Mouse (Mus musculus): ENCODE measurements around the gene Scgn. TPM values are rescaled to one million over a fixed set of nuclear protein-coding genes. Genes with fewer than 3 reads are reported as not detected.

The Scgn gene
- polyA plus RNA-seq, 1 experiment from 2014 or later: 0.32 TPM

DNA sequence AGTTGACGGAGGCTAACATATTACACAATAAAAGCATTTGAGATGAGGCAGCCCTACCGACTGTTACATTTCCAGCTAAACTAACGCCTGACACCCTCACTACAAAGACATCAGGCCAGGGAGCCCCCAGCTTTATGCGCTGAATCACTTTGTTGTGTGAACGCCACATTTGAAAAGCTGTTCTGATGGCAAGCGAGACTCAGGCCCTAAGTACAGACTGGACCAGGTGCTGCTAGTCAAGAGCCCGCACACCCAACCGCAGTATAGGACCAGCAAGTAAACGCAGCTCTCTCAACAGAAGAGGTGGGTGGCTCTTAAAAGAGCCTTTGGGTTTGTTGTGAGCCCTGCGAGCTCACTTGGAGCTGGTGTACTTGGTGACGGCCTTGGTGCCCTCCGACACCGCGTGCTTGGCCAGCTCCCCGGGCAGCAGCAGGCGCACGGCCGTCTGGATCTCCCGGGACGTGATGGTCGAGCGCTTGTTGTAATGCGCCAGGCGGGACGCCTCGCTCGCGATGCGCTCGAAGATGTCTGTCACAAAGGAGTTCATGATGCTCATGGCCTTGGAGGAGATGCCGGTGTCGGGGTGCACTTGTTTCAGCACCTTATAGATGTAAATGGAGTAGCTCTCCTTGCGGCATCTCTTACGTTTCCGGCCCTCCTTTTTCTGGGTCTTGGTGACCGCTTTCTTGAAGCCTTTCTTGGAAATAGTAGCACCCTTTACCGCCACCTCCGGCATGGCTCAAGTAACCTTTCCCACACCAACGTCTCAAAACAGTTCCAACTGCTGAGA lies 57.4 kb downstream of the Scgn start, which contains the start of gene Hist1h2ba:
TSS of gene Hist1h2ba (minus strand) at position 736 of the 790 bp plus-strand sequence.
- H3K9ac ChIP-seq (ENCODE audit: low read depth, low read length): no peak within 1 kb of the TSS
- no peaks in the 10 kb centered on the region for H3K27me3 ChIP-seq (replicated peaks; ENCODE audit: control insufficient read depth, insufficient read depth, low read length)
- no peak for DNase-seq (ENCODE audit: low spot score)
- no peak within 1 kb of the TSS for H3K4me3 ChIP-seq (ENCODE audit: low read depth, low read length)
- ATAC-seq (ENCODE audit: low read depth): no peak
- no peaks in the 10 kb centered on the region for H3K9me3 ChIP-seq (ENCODE audit: control insufficient read depth, low read length)
- no peak within 1 kb of the TSS for H3K27ac ChIP-seq (replicated peaks; ENCODE audit: low read depth, low read length)
- no peak within 1 kb of the TSS for H3K4me2 ChIP-seq (ENCODE audit: low read depth, low read length)
- H3K4me1 ChIP-seq (ENCODE audit: control insufficient read depth, insufficient read depth, low read length): no peaks in the 10 kb centered on the region
- H3K36me3 ChIP-seq (ENCODE audit: control insufficient read depth, insufficient read depth, low read length): no peaks in the 10 kb centered on the region
- WGBS: 93% methylated on average over 32 of the region's 39 CpGs

DNA sequence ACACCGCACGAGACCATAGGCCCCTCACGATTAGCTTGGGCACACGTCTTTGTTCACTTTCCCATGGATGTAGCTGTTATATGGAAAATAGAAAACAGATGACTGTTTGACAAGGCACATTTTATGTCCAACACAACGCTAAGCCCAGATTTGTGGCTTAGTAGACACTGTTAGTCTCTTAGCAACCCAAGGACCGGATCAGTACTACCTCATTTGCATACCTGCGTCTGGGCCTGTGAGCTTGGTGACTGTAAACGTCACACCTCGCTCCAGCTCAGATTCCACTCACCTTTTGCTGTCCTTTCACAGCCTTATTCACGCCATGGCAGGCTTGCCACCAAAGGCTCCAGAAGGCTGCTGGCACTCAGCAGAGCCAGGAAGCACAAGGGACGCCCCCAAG lies 60.1 kb downstream of the Scgn start:
- 44% methylated on average over 11 of the region's 11 CpGs for WGBS
- peak; percentile 30; the same call in 1 of the 2 replicates for ATAC-seq (ENCODE audit: low read depth)
- no peak overlapping the region for H3K27ac ChIP-seq (replicated peaks; ENCODE audit: low read depth, low read length)
- H3K27me3 ChIP-seq (replicated peaks; ENCODE audit: control insufficient read depth, insufficient read depth, low read length): no peaks in the 10 kb centered on the region
- H3K4me3 ChIP-seq (ENCODE audit: low read depth, low read length): no peak overlapping the region
- H3K9ac ChIP-seq (ENCODE audit: low read depth, low read length): no peak overlapping the region
- H3K36me3 ChIP-seq (ENCODE audit: control insufficient read depth, insufficient read depth, low read length): no peaks in the 10 kb centered on the region
- no peaks in the 10 kb centered on the region for H3K4me1 ChIP-seq (ENCODE audit: control insufficient read depth, insufficient read depth, low read length)
- H3K4me2 ChIP-seq (ENCODE audit: low read depth, low read length): no peak overlapping the region
- no peaks in the 10 kb centered on the region for H3K9me3 ChIP-seq (ENCODE audit: control insufficient read depth, low read length)
- peak; percentile 22 for DNase-seq (ENCODE audit: low spot score)

DNA sequence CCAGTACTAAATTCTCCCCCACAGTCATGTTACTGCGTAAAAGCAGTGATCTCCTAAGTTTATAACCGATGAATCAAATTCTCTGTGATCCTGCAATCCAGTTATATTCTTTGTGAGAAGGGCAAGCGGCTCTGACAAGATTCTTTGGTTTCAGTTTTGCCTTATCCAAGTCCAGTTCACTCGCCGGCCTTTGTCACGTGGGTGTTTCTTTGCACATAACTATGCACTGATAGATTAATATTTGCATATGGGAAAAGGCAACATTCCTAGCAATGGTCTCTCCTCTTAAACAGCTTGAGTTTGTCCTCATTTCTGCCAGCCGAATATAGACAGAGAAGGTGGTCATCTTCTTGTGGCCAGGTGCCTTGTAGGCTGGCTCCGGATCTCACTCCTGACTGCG lies 60.6 kb downstream of the Scgn start:
- Histone ChIP-seq H3K9ac (ENCODE audit: low read depth, low read length) (no peak overlapping the region), H3K36me3 (ENCODE audit: control insufficient read depth, insufficient read depth, low read length) (no peaks in the 10 kb centered on the region), H3K4me2 (ENCODE audit: low read depth, low read length) (no peak overlapping the region), H3K27ac (replicated peaks; ENCODE audit: low read depth, low read length) (no peak overlapping the region), H3K27me3 (replicated peaks; ENCODE audit: control insufficient read depth, insufficient read depth, low read length) (no peaks in the 10 kb centered on the region), H3K4me3 (ENCODE audit: low read depth, low read length) (no peak overlapping the region), H3K4me1 (ENCODE audit: control insufficient read depth, insufficient read depth, low read length) (no peaks in the 10 kb centered on the region), H3K9me3 (ENCODE audit: control insufficient read depth, low read length) (no peaks in the 10 kb centered on the region)
- no peak for DNase-seq (ENCODE audit: low spot score)
- WGBS: 89% methylated on average over 9 of the region's 9 CpGs
- no peak for ATAC-seq (ENCODE audit: low read depth)

DNA sequence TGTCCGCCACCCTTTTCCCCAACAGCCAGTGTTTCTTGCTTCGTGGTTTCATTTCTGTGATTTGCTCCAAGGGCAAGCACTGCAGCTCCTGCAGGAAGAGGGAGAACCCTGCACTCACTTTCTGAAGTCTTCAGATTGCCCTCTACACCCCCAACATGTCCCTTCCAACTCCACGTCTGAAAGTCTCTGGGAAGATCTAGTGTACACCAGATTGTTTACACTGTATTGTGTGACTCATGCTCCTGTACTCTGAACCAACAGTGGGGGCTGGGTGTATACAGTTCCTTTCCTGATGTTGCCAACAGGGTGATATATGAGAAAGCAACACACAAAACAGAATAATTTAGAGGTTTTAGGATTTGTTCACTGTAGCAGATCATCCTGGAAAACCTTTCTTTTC lies 62.4 kb downstream of the Scgn start:
- 0 out of 2 replicates have a peak, but pooled peaks have one; percentile 44 for ATAC-seq (ENCODE audit: low read depth)
- WGBS: 38% methylated on average over 3 of the region's 3 CpGs

DNA sequence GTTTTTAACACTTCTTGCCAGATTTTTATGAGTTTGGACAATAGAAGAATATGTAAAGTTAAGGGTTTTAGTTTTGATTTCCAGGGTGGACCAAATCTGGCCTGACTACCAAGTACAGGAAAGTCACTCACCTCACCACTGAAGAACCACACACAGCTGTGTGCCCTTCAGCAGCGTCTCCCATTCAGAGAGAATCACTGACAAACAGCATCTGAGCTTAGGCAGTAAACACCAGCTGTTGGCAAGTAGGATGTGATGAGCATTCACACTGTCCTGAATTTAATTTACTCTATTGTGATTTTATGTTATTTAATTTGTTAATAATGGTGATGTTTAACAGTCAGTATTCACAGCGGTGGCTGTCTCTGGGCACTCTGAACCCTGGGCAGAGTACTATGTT lies 65.2 kb downstream of the Scgn start:
- no peak overlapping the region for H3K4me2 ChIP-seq (ENCODE audit: low read depth, low read length)
- no peak for ATAC-seq (ENCODE audit: low read depth)
- no peak overlapping the region for H3K4me3 ChIP-seq (ENCODE audit: low read depth, low read length)
- WGBS: 68% methylated on average over 2 of the region's 2 CpGs
- H3K9ac ChIP-seq (ENCODE audit: low read depth, low read length): no peak overlapping the region
- no peaks in the 10 kb centered on the region for H3K4me1 ChIP-seq (ENCODE audit: control insufficient read depth, insufficient read depth, low read length)
- no peak overlapping the region for H3K27ac ChIP-seq (replicated peaks; ENCODE audit: low read depth, low read length)
- H3K9me3 ChIP-seq (ENCODE audit: control insufficient read depth, low read length): no peaks in the 10 kb centered on the region
- DNase-seq (ENCODE audit: low spot score): no peak
- no peaks in the 10 kb centered on the region for H3K36me3 ChIP-seq (ENCODE audit: control insufficient read depth, insufficient read depth, low read length)
- no peaks in the 10 kb centered on the region for H3K27me3 ChIP-seq (replicated peaks; ENCODE audit: control insufficient read depth, insufficient read depth, low read length)

More for the DNA sequence above, 62.4 kb downstream of the Scgn start:
- DNase-seq (ENCODE audit: low spot score): peak; percentile 51
- no peaks in the 10 kb centered on the region for H3K4me1 ChIP-seq (ENCODE audit: control insufficient read depth, insufficient read depth, low read length)
- no peak overlapping the region for H3K4me3 ChIP-seq (ENCODE audit: low read depth, low read length)
- no peak overlapping the region for H3K9ac ChIP-seq (ENCODE audit: low read depth, low read length)
- no peak overlapping the region for H3K4me2 ChIP-seq (ENCODE audit: low read depth, low read length)
- no peaks in the 10 kb centered on the region for H3K27me3 ChIP-seq (replicated peaks; ENCODE audit: control insufficient read depth, insufficient read depth, low read length)
- H3K9me3 ChIP-seq (ENCODE audit: control insufficient read depth, low read length): no peaks in the 10 kb centered on the region
- no peak overlapping the region for H3K27ac ChIP-seq (replicated peaks; ENCODE audit: low read depth, low read length)
- H3K36me3 ChIP-seq (ENCODE audit: control insufficient read depth, insufficient read depth, low read length): no peaks in the 10 kb centered on the region

DNA sequence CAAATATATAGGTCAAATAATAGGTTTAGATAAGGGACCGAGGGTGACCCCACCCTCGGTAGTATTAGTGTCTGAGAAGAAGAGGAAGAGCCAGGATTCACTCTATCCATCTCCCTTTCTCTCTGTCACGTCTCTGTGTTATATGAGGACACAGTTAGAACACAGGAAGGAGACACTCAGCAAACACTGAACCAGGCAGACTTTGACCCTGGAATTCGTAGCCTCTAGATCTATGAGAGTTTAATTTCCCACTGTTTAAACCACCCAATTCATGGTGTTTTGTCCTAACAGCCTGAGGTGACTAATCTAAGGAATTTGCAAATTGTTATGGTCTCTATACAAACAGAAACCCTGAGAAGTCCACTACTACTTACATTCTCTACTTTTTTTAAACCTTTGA lies 73.3 kb downstream of the Scgn start:
- Histone ChIP-seq H3K4me2 (ENCODE audit: low read depth, low read length) (no peak overlapping the region), H3K9ac (ENCODE audit: low read depth, low read length) (no peak overlapping the region), H3K9me3 (ENCODE audit: control insufficient read depth, low read length) (no peaks in the 10 kb centered on the region), H3K4me3 (ENCODE audit: low read depth, low read length) (no peak overlapping the region), H3K27ac (replicated peaks; ENCODE audit: low read depth, low read length) (no peak overlapping the region), H3K4me1 (ENCODE audit: control insufficient read depth, insufficient read depth, low read length) (no peaks in the 10 kb centered on the region), H3K36me3 (ENCODE audit: control insufficient read depth, insufficient read depth, low read length) (no peaks in the 10 kb centered on the region), H3K27me3 (replicated peaks; ENCODE audit: control insufficient read depth, insufficient read depth, low read length) (no peaks in the 10 kb centered on the region)
- 78% methylated on average over 4 of the region's 4 CpGs for WGBS
- no peak for DNase-seq (ENCODE audit: low spot score)
- ATAC-seq (ENCODE audit: low read depth): no peak

DNA sequence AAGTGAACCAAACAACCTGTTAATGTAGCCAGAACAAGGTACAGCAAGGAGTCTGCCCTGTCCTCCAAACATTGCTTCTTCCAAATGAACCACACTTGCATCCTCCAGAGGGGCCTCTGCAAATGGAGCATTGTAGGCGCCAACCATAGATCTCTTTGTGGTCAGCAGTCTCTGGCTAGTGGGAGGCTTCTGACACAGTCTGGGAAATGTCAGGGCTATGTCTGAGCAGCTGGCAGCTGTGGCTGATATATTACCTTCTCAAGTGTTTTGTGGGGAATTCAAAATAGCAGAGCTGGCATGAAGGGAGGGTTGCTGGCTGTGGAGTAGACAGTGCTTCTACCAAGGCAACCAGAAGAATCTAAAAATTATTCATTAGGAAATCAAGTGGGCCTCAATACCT lies 74.9 kb downstream of the Scgn start:
- Histone ChIP-seq H3K9me3 (ENCODE audit: control insufficient read depth, low read length) (no peaks in the 10 kb centered on the region), H3K4me1 (ENCODE audit: control insufficient read depth, insufficient read depth, low read length) (no peaks in the 10 kb centered on the region), H3K9ac (ENCODE audit: low read depth, low read length) (no peak overlapping the region), H3K4me3 (ENCODE audit: low read depth, low read length) (no peak overlapping the region), H3K4me2 (ENCODE audit: low read depth, low read length) (no peak overlapping the region), H3K36me3 (ENCODE audit: control insufficient read depth, insufficient read depth, low read length) (no peaks in the 10 kb centered on the region), H3K27ac (replicated peaks; ENCODE audit: low read depth, low read length) (no peak overlapping the region), H3K27me3 (replicated peaks; ENCODE audit: control insufficient read depth, insufficient read depth, low read length) (no peaks in the 10 kb centered on the region)
- DNase-seq (ENCODE audit: low spot score) (peak; percentile 45), ATAC-seq (ENCODE audit: low read depth) (no peak)
- WGBS: 82% methylated on average over 1 of the region's 1 CpGs

DNA sequence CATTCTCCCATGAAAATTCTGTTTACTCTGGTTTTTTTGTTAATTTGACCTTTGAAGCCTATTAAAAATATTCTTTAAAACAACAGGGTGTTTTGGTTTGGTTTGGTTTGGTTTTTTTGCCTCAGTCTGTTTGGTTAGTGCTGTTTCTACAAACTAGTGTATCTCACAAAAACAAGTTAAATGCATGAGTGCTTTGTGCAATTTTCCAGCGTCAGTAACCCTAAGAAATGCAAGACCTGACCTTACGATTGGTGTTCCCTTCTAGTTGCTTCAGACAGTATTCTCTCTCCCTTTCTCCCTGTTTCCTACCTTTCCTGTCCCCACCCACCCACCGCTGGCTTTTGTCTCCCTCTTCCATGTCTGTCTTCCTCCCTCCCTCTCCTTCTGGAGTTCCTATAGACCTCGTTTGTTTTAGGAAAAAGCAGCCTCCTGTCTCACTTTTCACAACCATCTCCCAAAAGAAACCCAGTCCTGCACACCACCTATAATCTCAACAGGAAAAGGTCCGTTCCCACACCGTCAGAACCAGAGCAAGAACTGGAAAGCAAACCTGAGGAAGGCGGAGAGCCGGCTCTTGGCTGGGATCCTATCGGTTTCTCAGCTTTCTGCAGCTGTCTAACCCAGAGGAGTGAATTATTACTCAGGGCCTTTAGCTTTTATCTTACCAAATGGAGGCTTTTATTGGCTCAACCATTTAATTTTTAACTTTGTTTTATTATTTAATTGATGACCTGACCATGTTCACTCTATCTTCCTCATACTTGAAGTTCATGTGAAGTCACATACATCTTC lies 76.4 kb downstream of the Scgn start, which contains the start of gene Slc17a4:
TSS of gene Slc17a4 (minus strand) at position 634 of the 792 bp plus-strand sequence.
- no peaks in the 10 kb centered on the region for H3K27me3 ChIP-seq (replicated peaks; ENCODE audit: control insufficient read depth, insufficient read depth, low read length)
- DNase-seq (ENCODE audit: low spot score) (no peak), ATAC-seq (ENCODE audit: low read depth) (no peak)
- H3K36me3 ChIP-seq (ENCODE audit: control insufficient read depth, insufficient read depth, low read length): no peaks in the 10 kb centered on the region
- H3K27ac ChIP-seq (replicated peaks; ENCODE audit: low read depth, low read length): no peak within 1 kb of the TSS
- H3K4me1 ChIP-seq (ENCODE audit: control insufficient read depth, insufficient read depth, low read length): no peaks in the 10 kb centered on the region
- WGBS: 67% methylated on average over 9 of the region's 9 CpGs
- H3K9ac ChIP-seq (ENCODE audit: low read depth, low read length): no peak within 1 kb of the TSS
- no peaks in the 10 kb centered on the region for H3K9me3 ChIP-seq (ENCODE audit: control insufficient read depth, low read length)
- no peak within 1 kb of the TSS for H3K4me3 ChIP-seq (ENCODE audit: low read depth, low read length)
- H3K4me2 ChIP-seq (ENCODE audit: low read depth, low read length): no peak within 1 kb of the TSS
